Mouse (Mus musculus): ENCODE measurements around the gene Coq2.

- no peak for TF ChIP-seq TCF12 (IDR thresholded peaks at IDR 0.05; ENCODE audit: insufficient read depth, poor library complexity, severe bottlenecking)
- TF ChIP-seq POLR2A (IDR thresholded peaks at IDR 0.05; ENCODE audit: insufficient read length, low read depth), result no peak
- no peak for TF ChIP-seq MYOD1 (IDR thresholded peaks at IDR 0.05; ENCODE audit: control insufficient read depth in 1 of 3, insufficient read length in 2 of 3, low read depth in 2 of 3)
- TF ChIP-seq TCF3 (IDR thresholded peaks at IDR 0.05; ENCODE audit: insufficient read length, low read depth), result no peak
- no peak for TF ChIP-seq MAX (IDR thresholded peaks at IDR 0.05; ENCODE audit: low read depth)
Observed at GRCm38 (mm10) chr5:100719235-100720088, 44.5 kb upstream of the Coq2 start, which contains the start of gene Hpse.
